Mouse (Mus musculus) spleen, adult 12 weeks (tissue): ENCODE measurements around the gene Dmap1.

Experiments
- DNase-seq: peaks from one replicate; pipeline ENCODE4 v3.0.0; 2022; ENCODE audit warnings: low spot score

The Dmap1 gene

DNA sequence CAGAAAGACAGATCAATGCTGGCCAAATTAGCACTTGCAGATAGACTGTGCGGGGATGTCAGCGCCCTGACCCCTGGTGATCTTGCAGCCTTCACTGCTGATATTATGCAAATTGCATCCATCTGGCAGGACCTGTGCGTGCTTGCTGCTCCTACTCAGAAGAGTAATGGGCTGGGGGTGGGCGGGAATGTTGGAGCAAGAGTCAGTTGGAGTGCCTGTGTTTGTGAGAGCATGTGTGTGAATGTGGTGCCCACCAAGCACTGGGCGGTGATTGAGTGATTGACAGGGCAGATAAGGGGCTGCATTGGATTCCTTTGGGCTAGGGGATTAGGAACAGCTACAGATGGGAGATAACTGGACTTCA lies 26.6 kb downstream of the Dmap1 start:
- DNase-seq = no peak

DNA sequence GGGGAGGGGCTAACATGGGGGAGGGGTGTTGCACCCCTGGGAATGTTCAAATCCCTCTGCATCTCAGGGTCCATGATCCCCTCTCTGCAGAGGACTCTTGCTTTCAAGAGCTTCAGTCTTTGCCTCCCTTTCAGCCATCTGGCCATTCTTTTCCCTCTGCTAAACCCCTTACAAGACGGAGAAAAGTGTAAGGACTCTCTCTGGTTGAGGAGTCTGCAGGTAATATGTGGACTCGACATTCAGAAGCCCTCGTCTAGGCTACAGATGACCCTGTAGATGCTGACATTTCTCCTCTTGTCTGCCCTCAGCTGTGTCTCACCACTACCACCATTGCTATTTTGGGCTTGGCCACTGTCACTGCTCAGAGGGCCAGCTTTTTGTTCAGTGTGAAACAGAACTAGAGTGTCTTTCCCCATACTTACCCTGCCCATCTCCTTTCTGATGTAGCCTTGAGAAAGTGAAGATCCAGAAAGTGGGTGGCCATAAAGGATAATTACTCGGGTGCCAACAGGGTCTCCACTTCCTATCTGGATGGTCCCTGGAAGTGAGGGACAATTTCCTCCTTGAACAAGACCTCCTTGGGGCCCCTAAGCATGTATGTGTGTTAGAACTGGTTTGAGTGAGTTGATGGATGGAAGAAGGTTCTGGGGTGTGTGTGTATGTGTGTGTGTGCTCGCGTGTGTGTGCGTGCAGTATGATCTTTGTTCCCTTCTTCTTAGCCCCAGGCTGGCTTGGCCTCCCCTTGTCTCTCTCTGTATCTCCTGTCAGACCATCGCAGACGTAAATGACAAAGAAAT lies 27.2 kb downstream of the Dmap1 start:
- no peak for DNase-seq

DNA sequence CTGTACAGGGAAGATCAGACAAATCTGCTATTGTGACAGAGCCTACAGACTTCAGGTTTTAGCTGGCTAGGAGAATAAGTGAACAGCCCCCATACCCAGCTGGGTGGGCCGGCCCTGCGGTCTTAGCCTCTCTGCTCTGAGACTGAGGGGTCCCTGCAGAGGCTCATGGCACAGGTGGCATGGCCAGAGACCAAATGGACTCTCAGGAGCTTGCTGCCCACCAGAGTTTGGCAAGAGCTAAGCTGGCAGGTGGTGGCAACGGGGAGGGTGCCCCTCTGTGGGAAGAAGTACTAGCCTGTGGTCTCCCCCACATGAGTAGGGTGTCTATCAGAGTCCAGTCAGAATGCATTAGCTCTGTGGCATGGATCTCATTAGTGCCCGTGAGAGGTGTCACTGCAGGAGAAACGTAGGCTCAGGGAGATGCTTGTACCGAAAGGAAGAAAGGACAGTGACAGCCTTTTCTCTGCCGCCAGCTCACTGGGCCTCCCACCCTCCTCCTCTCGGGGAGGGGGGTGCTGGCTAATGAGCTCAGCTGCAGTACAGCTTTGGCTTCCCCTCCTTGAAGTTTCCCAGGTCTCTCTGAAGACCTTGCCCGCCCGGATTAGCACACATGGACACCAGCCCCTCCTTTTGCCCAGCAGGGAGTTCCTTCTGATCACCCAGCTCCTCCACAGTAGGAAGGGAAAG lies 27.9 kb downstream of the Dmap1 start:
- no peak for DNase-seq

DNA sequence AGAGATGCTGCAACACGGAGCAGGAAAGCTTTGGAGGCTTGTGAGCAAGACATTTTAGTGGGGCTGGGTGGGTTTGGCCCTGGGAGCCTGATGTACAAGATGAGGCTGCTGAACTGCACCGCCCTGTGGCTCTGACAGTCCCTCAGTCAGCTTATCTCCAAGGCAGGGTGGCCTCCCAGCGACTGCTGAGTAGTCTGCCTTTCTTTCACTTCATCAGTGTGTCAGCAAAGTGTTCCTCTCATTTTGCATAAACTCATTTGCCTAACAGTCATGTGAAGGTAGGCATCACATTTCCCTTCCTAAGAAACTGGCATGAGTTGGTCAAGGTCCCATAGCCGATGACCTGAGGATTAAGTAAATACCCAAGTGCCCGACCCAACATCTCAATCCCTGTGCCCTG lies 29.3 kb downstream of the Dmap1 start:
- no peak for DNase-seq

DNA sequence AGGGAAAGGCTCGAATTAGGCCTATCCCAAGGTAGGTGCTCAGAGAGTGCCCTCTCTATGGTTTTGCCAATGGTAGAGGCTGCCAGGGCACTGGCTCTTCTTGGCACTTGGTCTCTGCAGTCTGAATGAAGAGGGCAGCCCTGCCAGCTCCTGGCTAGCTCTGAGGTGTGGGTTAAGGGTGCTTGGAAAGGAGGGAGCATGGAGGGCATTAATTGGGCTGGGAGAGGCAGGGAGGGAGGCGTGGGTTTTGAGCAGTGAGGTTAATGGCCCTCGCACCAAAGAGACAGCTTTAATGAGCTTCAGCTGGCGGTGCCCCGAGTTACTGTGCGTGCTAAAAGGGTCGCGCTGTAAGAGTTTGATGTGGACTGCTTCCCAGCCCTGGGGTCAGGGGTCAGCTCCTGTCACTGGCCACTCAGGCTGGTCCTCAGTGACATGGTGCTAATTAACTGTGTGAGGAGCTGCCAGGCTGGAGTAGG lies 30.4 kb downstream of the Dmap1 start:
- no peak for DNase-seq

DNA sequence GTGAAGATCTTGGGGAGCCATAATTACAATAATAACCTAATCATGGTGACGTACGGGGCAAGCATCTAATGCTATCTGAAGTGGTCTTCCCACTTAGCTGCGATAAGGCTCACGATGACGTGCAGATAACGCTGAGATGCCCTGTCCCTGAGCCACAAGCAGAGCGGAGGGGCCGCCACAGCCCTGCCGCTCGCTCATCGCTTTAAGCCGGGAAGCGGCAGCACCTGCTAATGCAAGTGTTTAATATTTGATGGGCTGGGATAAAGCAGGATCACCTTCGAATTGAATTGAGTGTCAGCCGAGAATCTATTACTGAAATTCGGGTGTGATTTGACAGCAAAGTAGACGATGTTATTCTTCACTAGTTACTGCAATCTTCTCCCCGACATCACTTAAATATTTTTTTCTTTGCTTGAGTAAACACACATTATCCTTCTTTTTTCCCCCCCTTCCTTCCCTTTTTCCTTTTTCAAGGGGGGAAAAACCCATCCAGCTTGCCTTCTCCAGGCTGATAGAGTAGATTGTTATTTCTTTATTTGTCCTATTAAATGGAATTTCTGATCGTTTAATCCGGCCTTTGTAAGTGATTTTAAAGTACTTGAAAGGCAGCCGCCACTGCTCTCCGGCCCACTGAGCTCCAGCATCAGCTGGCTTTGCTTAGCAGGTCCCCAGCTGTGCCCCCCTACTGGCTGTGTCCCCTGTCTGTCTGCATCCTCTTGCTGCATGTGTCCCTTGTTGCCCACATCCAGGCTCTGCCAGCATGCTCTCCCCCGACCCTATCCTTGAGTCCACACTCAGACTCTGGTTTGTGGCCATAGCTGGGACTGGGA lies 34.9 kb downstream of the Dmap1 start:
- DNase-seq = no peak

DNA sequence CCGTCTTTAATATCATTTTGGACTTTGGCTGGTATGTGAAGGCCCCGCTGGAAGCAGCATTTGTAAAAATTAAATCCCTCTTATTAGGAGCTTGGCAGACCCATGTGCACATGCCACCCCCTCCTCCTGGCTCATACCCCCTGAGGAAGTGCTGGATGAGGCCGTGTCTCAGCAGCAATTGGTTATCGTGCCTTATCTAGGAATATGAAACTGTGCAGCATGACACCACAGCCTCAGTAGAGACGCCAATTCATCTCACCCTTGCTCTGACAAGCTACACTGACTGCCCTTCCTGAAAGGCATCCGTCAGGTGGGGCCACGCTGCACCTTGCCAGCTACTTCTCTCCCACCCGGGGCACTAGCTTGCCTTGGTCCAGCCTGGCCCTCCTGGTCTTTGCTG lies 35.6 kb downstream of the Dmap1 start:
- no peak for DNase-seq

DNA sequence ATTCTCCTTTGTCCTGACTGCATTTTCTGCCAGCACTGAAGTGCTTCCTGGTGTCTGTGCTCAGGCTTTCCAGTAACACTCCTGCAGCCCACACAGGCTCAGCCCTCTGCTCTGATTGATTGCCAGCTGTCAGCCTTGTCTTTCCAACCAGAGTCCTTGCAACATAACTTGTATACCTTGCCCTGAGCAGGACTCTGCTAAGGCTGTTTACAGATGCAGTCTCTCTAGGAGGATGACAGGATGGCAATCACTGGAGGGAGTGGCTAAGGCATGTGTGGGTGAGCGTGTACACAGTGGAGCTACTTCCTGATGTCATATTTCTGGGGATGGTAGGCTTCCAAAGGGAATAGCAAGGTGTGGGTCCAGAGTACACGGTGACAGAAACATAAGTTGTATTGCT lies 36.2 kb downstream of the Dmap1 start:
- no peak for DNase-seq

DNA sequence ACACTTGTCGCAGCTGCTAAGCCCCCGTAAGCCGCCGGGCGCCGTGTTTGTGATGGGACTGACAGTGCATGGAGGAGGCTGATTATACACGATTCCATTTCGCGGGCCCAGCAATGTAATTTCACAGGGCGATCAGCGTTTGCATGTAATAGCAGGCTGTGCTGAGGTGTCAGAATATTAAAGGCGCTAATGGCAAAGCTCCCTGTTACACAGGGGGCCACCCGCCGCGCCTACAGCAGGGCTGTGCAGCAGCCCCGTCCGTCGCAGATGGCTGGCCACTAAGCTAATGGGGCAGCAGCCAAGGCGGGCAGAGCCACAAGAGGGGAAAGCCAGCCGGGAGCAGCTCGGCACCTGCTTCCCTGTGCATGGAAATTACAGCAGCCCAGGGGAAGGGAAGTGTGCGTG lies 37.0 kb downstream of the Dmap1 start:
- DNase-seq = no peak

DNA sequence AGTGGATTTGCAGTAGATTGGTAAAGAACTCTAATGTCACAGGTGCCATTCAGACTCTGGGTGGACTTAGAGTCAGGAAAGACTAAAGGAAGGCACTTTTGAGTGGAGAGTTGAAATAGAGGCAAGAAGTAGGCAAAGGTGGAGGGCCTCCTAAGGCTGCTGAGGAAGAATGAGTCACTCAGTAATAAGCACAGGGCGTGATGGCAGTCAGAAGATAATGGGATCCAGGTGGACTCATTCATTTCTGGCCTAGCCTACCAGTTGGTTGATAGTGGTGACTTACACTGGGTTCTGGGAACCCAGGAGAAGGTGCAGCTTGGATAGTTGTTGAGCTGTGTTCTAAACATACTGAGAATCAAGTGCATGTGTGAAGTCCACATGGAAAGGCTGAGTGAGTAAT lies 40.3 kb downstream of the Dmap1 start:
- no peak for DNase-seq

DNA sequence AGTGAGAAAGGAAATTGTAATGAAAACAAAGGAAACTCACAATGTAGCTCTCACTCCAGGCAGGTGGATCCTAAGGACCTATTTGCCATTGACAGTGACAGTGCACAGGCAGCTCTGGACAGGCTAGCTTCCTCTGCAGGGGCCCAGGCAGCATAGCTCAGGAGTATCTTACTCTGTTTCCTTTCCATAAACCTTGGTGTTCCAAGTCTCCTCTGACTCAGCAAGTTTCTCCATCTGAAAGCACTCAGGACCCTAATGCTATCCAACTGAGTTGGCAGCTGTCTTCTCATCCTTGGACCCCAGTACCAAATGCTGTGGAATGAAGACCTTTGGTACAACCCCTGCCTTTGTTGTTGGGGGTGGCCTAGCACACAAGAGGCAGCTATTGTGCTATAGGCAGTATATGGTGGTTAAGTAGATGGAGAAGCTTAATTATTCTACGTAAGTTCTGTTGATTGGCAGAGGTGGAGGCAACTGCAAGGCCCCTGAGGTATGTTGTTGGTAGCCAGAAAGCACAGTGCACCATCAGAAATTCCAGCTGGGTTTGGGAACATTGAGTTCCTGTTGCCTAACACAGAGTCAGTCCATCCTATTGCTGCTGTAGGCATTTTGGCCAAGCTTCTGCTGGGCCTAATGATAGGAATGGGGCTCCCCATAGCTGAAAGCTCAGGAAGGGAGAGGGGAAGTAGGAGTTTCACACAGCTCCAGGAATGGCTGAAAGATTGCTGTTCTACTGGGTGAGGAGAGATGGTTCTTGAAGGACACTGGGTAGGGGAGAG lies 41.0 kb downstream of the Dmap1 start:
- DNase-seq = no peak

DNA sequence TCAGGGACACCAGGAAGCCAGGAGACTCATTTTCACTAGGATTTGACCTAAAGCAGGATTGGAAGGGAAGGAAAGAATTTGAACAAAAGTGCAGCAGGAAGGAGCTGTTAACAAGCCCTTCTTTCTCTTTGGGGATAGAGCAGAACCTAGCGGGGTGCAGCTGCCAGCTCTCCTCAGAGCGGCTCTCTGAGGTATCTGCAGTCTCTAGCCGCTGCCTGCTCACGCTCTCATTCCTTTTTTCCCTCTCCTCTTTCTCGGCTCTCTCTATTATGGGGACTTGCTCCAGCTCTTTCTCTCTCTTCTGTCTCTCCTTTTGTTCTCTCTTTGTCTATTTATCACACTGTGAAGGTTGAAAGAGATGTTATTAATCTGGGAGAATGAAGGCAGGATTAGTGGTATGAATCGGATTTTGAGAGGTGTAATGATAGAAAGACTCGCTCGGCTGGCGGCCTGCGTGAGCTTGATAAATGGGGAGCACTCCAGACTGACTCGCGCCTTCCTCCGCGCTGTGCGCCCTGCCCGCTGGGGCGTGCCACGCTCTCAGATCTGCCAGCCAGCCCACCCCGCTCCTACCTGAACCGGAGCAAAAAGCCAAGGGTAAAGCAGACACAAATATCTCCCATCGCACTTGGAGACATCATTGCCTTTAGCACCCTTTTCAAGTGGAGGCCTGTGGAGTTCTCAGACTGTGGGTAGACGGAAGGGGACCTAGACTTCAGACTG lies 45.0 kb downstream of the Dmap1 start:
- DNase-seq = no peak

DNA sequence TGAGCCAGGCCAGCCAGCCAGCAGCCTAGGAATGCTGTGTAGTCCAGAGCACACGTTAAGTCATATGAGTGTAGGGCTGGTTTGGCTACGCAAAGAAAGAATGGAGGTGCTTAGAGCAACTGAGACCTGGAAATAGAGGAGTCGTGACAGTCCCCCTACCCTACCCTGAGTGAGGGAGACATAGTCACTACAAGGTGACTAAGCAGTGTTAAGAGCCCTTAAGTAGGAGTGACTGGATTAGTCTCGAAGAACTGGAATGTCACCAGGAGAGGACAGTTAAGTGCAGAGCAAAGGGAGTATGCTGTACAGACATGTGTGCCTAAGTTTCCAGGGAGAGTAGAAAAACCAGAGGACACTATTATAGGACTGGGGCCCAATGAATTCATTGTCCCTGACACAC lies 45.9 kb downstream of the Dmap1 start:
- no peak for DNase-seq

DNA sequence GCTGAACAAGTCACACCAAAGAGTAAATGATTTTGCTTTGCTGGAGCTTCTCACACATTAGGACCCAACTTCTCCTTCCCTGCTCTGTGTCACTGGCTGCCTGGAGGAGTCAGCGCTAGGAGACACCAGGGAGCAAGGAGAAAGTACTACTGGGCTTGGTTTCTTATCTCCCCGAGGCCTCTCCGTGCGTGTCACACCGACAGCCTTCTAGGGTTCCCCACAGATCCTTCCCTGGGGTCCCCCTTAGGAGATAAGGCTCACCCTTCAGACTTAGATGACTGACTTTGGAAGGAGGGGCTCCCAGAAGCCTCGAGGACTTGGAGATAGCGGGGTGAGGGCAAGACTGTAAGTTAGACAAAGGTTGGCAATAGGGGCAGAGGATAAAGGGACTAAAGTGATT lies 47.4 kb downstream of the Dmap1 start:
- no peak for DNase-seq

DNA sequence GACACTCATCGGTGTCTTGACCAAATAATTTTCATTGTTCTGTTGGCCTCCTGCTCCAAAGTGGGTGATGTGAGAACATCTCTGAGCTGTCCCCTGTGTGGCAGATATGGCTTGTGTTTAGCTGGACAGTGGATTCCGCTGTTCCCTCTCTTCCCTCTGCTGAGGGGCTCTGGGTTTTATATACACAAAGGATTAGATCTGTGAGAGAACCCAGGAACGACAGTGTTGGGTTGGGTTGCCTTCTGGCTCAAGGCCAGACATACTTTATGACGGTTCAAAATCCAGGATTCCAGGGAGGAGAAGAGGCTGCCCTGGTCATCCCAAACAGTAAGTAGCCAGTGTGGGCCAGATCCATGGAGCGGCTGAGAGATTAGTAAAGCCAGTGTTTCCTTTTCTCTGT lies 48.5 kb downstream of the Dmap1 start:
- DNase-seq = no peak

DNA sequence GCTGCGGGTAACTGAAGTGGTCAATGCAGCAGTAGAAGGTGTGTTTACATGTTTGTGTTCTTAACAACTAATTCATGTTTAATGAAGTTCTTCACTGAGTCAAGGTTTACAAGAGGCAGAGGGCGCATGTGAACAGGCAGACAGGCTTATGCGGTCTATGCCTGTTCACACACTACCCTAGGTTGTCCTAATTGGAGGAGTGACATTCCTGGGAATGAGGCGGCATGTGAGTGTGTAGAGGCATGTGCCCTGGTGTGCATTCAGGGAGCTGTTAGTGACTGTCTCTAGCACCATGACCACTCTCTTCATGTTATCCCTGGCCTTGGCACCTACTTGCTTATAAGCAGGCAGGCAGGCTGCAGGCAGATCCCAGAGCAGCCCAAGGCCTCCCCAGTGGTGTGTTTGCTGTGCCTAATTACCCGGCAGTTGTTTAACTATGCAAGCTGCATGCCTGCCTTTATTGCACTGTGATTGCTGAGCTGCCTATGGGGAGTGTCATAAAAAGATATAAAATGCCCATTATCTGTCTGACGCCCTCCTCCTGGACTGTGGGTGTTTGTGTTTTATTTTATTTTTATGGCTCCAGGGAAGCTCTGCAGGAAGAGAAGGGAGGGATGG lies 51.9 kb downstream of the Dmap1 start:
- DNase-seq = no peak

DNA sequence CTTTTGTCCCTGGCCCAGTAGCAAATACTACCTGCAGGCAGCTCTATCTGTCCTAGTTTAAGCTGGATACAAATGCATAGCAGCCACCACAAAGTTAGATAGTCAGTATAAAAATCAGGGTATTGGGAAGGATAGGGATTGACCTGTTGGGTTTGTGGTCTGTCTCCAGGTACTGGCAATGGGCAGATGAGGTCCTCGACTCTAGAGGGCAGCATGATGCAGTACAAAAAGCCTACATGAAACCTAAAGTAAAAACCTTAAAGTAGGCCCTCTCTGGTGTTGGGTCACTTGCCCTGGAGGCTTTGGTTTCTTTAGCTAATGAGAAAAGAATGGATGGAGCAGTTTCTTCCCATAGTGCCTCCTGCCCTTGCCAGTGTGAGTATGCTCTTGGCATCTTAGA lies 53.6 kb downstream of the Dmap1 start:
- no peak for DNase-seq
